Mouse (Mus musculus) MEL (cell line): ENCODE results near the gene Ftcd.

ENCODE experiments used
- CTCF ChIP-seq, 3 experiments: IDR thresholded peaks in 2 of 3; conservative IDR thresholded peaks in 1 of 3; 2 replicates each; pipeline ENCODE4 v1.5.1; 2011 to 2012; ENCODE audit warnings: low read length in 3 of 3, low read depth in 2 of 3, mild to moderate bottlenecking in 2 of 3, improper control_type of control experiment in 1 of 3, inconsistent platforms in 1 of 3, mixed read lengths in 1 of 3, moderate library complexity in 1 of 3; ENCODE audit not compliant: control insufficient read depth in 1 of 3, insufficient read depth in 1 of 3, poor library complexity in 1 of 3, severe bottlenecking in 1 of 3
- E2F4 ChIP-seq: IDR thresholded peaks from 2 replicates; pipeline ENCODE4 v1.6.1; 2011; ENCODE audit warnings: low read depth, low read length, improper control_type of control experiment, borderline replicate concordance
- EP300 ChIP-seq, 2 experiments: IDR thresholded peaks; 2 replicates each; pipeline ENCODE4 v1.6.1; 2011; ENCODE audit warnings: improper control_type of control experiment in 2 of 2, low read length in 2 of 2, low read depth in 1 of 2, mild to moderate bottlenecking in 1 of 2
- MAFK ChIP-seq: IDR thresholded peaks from 2 replicates; pipeline ENCODE4 v1.6.1; 2011; ENCODE audit warnings: low read depth, mild to moderate bottlenecking, low read length, improper control_type of control experiment, borderline replicate concordance
- MAZ ChIP-seq: IDR thresholded peaks from 2 replicates; pipeline ENCODE4 v1.6.1; 2012; ENCODE audit warnings: low read depth, mild to moderate bottlenecking, inconsistent platforms, low read length, improper control_type of control experiment
- MEF2A ChIP-seq: IDR thresholded peaks from 2 replicates; pipeline ENCODE4 v1.6.1; 2014; ENCODE audit warnings: low read depth, mild to moderate bottlenecking, inconsistent platforms, low read length, improper control_type of control experiment; ENCODE audit not compliant: poor library complexity, insufficient replicate concordance, severe bottlenecking; ENCODE audit errors: extremely low read depth
- NRF1 ChIP-seq: IDR thresholded peaks from 2 replicates; pipeline ENCODE4 v1.6.1; 2014; ENCODE audit warnings: low read depth, mild to moderate bottlenecking, inconsistent platforms, low read length, improper control_type of control experiment, moderate library complexity; ENCODE audit not compliant: poor library complexity, insufficient read depth, severe bottlenecking
- POLR2A ChIP-seq, 2 experiments: IDR thresholded peaks; 2 replicates each; pipeline ENCODE4 v1.6.1; 2011 to 2012; ENCODE audit warnings: low read length in 2 of 2, mild to moderate bottlenecking in 2 of 2, control low read depth in 1 of 2, improper control_type of control experiment in 1 of 2, low read depth in 1 of 2, moderate library complexity in 1 of 2; ENCODE audit not compliant: control insufficient read depth in 1 of 2, insufficient read depth in 1 of 2, poor library complexity in 1 of 2
- RCOR1 ChIP-seq: IDR thresholded peaks from 2 replicates; pipeline ENCODE4 v1.6.1; 2012; ENCODE audit warnings: low read depth, mild to moderate bottlenecking, inconsistent platforms, low read length, improper control_type of control experiment
- USF1 ChIP-seq: IDR thresholded peaks from 2 replicates; pipeline ENCODE4 v1.6.1; 2014; ENCODE audit warnings: low read depth, mild to moderate bottlenecking, inconsistent platforms, low read length, improper control_type of control experiment, moderate library complexity
- USF2 ChIP-seq, 2 experiments: IDR thresholded peaks; 2 replicates each; pipeline ENCODE4 v1.6.1; 2011 to 2012; ENCODE audit warnings: improper control_type of control experiment in 2 of 2, low read length in 2 of 2, borderline replicate concordance in 1 of 2, inconsistent platforms in 1 of 2, low read depth in 1 of 2, mild to moderate bottlenecking in 1 of 2; ENCODE audit not compliant: insufficient read depth in 1 of 2
- ZC3H11A ChIP-seq: IDR thresholded peaks from 2 replicates; pipeline ENCODE4 v1.6.1; 2012; ENCODE audit warnings: low read depth, mild to moderate bottlenecking, inconsistent platforms, low read length, improper control_type of control experiment
- ZNF384 ChIP-seq: IDR thresholded peaks from 2 replicates; pipeline ENCODE4 v1.6.1; 2012; ENCODE audit warnings: low read depth, mild to moderate bottlenecking, inconsistent platforms, low read length, improper control_type of control experiment

DNA sequence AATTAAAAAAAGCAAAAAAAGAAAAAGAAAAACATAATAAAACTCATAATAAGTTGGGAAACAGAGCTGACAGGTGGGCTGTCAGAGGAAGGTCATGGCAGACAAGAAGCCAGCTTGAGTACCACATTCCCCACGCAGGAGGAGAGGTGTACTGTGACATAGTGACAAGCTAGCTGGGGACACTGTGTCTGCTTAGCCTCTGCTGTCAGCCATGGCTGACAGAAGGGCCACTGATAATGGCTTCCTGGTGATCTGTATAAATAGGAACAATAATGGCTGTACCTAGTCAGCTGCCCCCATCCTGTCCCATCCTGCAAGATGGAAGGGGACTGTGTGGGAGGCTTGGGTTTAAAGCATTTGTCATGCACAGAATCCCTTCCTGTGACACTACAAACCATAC lies 10.7 kb downstream of the Ftcd start:
- TF ChIP-seq E2F4 (no peak), CTCF (IDR thresholded peaks at IDR 0.05 in 2 of 3, conservative IDR thresholded peaks at IDR 0.05 in 1 of 3; ENCODE audit: control insufficient read depth in 1 of 3, insufficient read depth in 1 of 3, low read depth in 2 of 3, low read length in 3 of 3, poor library complexity in 1 of 3, severe bottlenecking in 1 of 3) (no peak), USF2 (IDR thresholded peaks at IDR 0.05; ENCODE audit: borderline replicate concordance in 1 of 2, insufficient read depth in 1 of 2, low read depth in 1 of 2, low read length in 2 of 2) (no peak), RCOR1 (no peak), EP300 (IDR thresholded peaks at IDR 0.05; ENCODE audit: low read depth in 1 of 2, low read length in 2 of 2) (no peak), POLR2A (IDR thresholded peaks at IDR 0.05; ENCODE audit: control insufficient read depth in 1 of 2, insufficient read depth in 1 of 2, low read depth in 1 of 2, low read length in 2 of 2, poor library complexity in 1 of 2) (no peak), ZNF384 (no peak), ZC3H11A (no peak), USF1 (no peak), NRF1 (no peak), MAFK (no peak), MEF2A (no peak), MAZ (no peak)
